Mouse (Mus musculus) heart, postnatal 0 days (tissue): Measurements from ENCODE around the gene Daam2.

Source experiments
- CTCF ChIP-seq: IDR thresholded peaks from 2 replicates; pipeline ENCODE4 v1.5.1; 2016; ENCODE audit warnings: antibody characterized with exemption, control low read depth, low read depth
- EP300 ChIP-seq: IDR thresholded peaks from 2 replicates; pipeline ENCODE4 v1.6.1; 2016; ENCODE audit warnings: antibody characterized with exemption, low read depth

DNA sequence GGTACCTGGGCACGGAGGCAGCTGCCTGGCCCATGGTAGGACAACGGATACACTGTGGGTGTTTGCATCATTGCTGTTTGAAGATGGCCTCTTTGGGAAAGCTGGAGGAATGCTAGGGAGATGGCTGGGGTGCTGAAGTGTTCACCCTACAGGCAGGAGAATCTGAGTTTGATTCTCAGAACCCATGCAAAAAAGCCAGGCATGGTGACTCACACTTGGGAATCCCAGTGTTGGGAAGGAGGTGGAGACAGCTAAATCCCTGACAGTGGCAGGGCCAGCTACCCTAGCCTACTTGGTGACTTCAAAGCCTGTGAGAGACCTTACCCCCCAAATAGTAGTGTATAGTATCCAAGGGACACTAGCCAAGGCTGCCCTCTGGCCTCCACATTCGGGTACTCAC is 49.0 kb downstream of the Daam2 start:
- TF ChIP-seq CTCF (no peak), EP300 (no peak)
